Mouse (Mus musculus): ENCODE measurements at regions not wholly inside any gene's neighbourhood (a gene's known extent, or its start where the extent isn't known, plus 50 kb on each side); places are given as distances from the start of the nearest gene placed in this dataset.
"Not testable (repeated sequence)": the region's sequence is repeated elsewhere in the genome, so short reads cannot be mapped to it uniquely, and the experiment has no call there.

- DNase-seq (ENCODE audit: low spot score) (no peak), ATAC-seq (ENCODE audit: insufficient read depth, low read depth) (no peak)
- Histone ChIP-seq H3K27me3 (ENCODE audit: control insufficient read depth, insufficient read depth, low read length) (no peaks in the 10 kb centered on the region), H3K4me3 (ENCODE audit: low read depth, low read length) (no peak overlapping the region), H3K9ac (replicated peaks; ENCODE audit: low read depth, low read length) (no peak overlapping the region), H3K4me2 (ENCODE audit: low read depth, low read length) (no peak overlapping the region), H3K36me3 (replicated peaks; ENCODE audit: control insufficient read depth, insufficient read depth, low read length) (no peaks in the 10 kb centered on the region), H3K9me3 (replicated peaks; ENCODE audit: control insufficient read depth, low read length) (no peaks in the 10 kb centered on the region), H3K4me1 (ENCODE audit: control insufficient read depth, insufficient read depth) (no peaks in the 10 kb centered on the region), H3K27ac (ENCODE audit: low read depth) (no peak overlapping the region)
- 74% methylated on average over 13 of the region's 13 CpGs for WGBS
- TF ChIP-seq CTCF (IDR thresholded peaks at IDR 0.05; ENCODE audit: low read depth) (no peak), EP300 (IDR thresholded peaks at IDR 0.05; ENCODE audit: low read depth) (no peak)
These were observed 362.5 kb downstream of the Plekhb2 start for GRCm38 (mm10) chr1:35212111-35212891.

GRCm38 (mm10) chr1:35213875-35214274 lies 364.1 kb downstream of the Plekhb2 start:
- H3K9me3 ChIP-seq (replicated peaks; ENCODE audit: control insufficient read depth, low read length), result no peaks in the 10 kb centered on the region
- H3K9ac ChIP-seq (replicated peaks; ENCODE audit: low read depth, low read length), result no peak overlapping the region
- DNase-seq (ENCODE audit: low spot score), result no peak
- no peaks in the 10 kb centered on the region for H3K27me3 ChIP-seq (ENCODE audit: control insufficient read depth, insufficient read depth, low read length)
- no peak overlapping the region for H3K4me2 ChIP-seq (ENCODE audit: low read depth, low read length)
- WGBS, result 79% methylated on average over 10 of the region's 10 CpGs
- no peak for TF ChIP-seq EP300 (IDR thresholded peaks at IDR 0.05; ENCODE audit: low read depth)
- no peak for TF ChIP-seq CTCF (IDR thresholded peaks at IDR 0.05; ENCODE audit: low read depth)
- no peaks in the 10 kb centered on the region for H3K36me3 ChIP-seq (replicated peaks; ENCODE audit: control insufficient read depth, insufficient read depth, low read length)
- H3K4me3 ChIP-seq (ENCODE audit: low read depth, low read length), result no peak overlapping the region
- H3K27ac ChIP-seq (ENCODE audit: low read depth), result no peak overlapping the region
- H3K4me1 ChIP-seq (ENCODE audit: control insufficient read depth, insufficient read depth), result no peaks in the 10 kb centered on the region
- ATAC-seq (ENCODE audit: insufficient read depth, low read depth), result no peak

GRCm38 (mm10) chr1:35216411-35216810 lies 366.6 kb downstream of the Plekhb2 start:
- no peaks in the 10 kb centered on the region for H3K4me1 ChIP-seq (ENCODE audit: control insufficient read depth, insufficient read depth)
- no peak overlapping the region for H3K4me2 ChIP-seq (ENCODE audit: low read depth, low read length)
- WGBS, result 79% methylated on average over 8 of the region's 8 CpGs
- H3K36me3 ChIP-seq (replicated peaks; ENCODE audit: control insufficient read depth, insufficient read depth, low read length), result no peaks in the 10 kb centered on the region
- H3K9me3 ChIP-seq (replicated peaks; ENCODE audit: control insufficient read depth, low read length), result no peaks in the 10 kb centered on the region
- H3K27ac ChIP-seq (ENCODE audit: low read depth), result no peak overlapping the region
- ATAC-seq (ENCODE audit: insufficient read depth, low read depth), result no peak
- TF ChIP-seq EP300 (IDR thresholded peaks at IDR 0.05; ENCODE audit: low read depth) (no peak), CTCF (IDR thresholded peaks at IDR 0.05; ENCODE audit: low read depth) (no peak)
- no peak overlapping the region for H3K9ac ChIP-seq (replicated peaks; ENCODE audit: low read depth, low read length)
- no peaks in the 10 kb centered on the region for H3K27me3 ChIP-seq (ENCODE audit: control insufficient read depth, insufficient read depth, low read length)
- H3K4me3 ChIP-seq (ENCODE audit: low read depth, low read length), result no peak overlapping the region
- no peak for DNase-seq (ENCODE audit: low spot score)

GRCm38 (mm10) chr1:35220215-35220614 lies 370.4 kb downstream of the Plekhb2 start:
- not testable (repeated sequence) for H3K4me2 ChIP-seq (ENCODE audit: low read depth, low read length); H3K4me3 ChIP-seq (ENCODE audit: low read depth, low read length); H3K9ac ChIP-seq (replicated peaks; ENCODE audit: low read depth, low read length); ATAC-seq (ENCODE audit: insufficient read depth, low read depth); H3K27me3 ChIP-seq (ENCODE audit: control insufficient read depth, insufficient read depth, low read length); H3K4me1 ChIP-seq (ENCODE audit: control insufficient read depth, insufficient read depth); H3K36me3 ChIP-seq (replicated peaks; ENCODE audit: control insufficient read depth, insufficient read depth, low read length); DNase-seq (ENCODE audit: low spot score); H3K9me3 ChIP-seq (replicated peaks; ENCODE audit: control insufficient read depth, low read length); H3K27ac ChIP-seq (ENCODE audit: low read depth)
- 79% methylated on average over 6 of the region's 6 CpGs for WGBS

GRCm38 (mm10) chr1:35220751-35221150 lies 371.0 kb downstream of the Plekhb2 start:
- no peaks in the 10 kb centered on the region for H3K9me3 ChIP-seq (replicated peaks; ENCODE audit: control insufficient read depth, low read length)
- no peak overlapping the region for H3K27ac ChIP-seq (ENCODE audit: low read depth)
- WGBS, result 67% methylated on average over 9 of the region's 9 CpGs
- ATAC-seq (ENCODE audit: insufficient read depth, low read depth) (no peak), DNase-seq (ENCODE audit: low spot score) (no peak)
- H3K27me3 ChIP-seq (ENCODE audit: control insufficient read depth, insufficient read depth, low read length), result no peaks in the 10 kb centered on the region
- H3K9ac ChIP-seq (replicated peaks; ENCODE audit: low read depth, low read length), result no peak overlapping the region
- H3K4me1 ChIP-seq (ENCODE audit: control insufficient read depth, insufficient read depth), result no peaks in the 10 kb centered on the region
- no peak overlapping the region for H3K4me2 ChIP-seq (ENCODE audit: low read depth, low read length)
- no peaks in the 10 kb centered on the region for H3K36me3 ChIP-seq (replicated peaks; ENCODE audit: control insufficient read depth, insufficient read depth, low read length)
- TF ChIP-seq CTCF (IDR thresholded peaks at IDR 0.05; ENCODE audit: low read depth) (no peak), EP300 (IDR thresholded peaks at IDR 0.05; ENCODE audit: low read depth) (no peak)
- H3K4me3 ChIP-seq (ENCODE audit: low read depth, low read length), result no peak overlapping the region

GRCm38 (mm10) chr1:35232592-35232991 lies 382.8 kb downstream of the Plekhb2 start:
- no peaks in the 10 kb centered on the region for H3K4me1 ChIP-seq (ENCODE audit: control insufficient read depth, insufficient read depth)

More at GRCm38 (mm10) chr1:35232592-35232991, 382.8 kb downstream of the Plekhb2 start:
- H3K4me3 ChIP-seq (ENCODE audit: low read depth, low read length), result no peak overlapping the region
- no peak for TF ChIP-seq EP300 (IDR thresholded peaks at IDR 0.05; ENCODE audit: low read depth)
- TF ChIP-seq CTCF (IDR thresholded peaks at IDR 0.05; ENCODE audit: low read depth), result no peak
- no peak overlapping the region for H3K4me2 ChIP-seq (ENCODE audit: low read depth, low read length)
- WGBS, result 46% methylated on average over 2 of the region's 2 CpGs
- no peak overlapping the region for H3K27ac ChIP-seq (ENCODE audit: low read depth)
- H3K9ac ChIP-seq (replicated peaks; ENCODE audit: low read depth, low read length), result no peak overlapping the region
- no peaks in the 10 kb centered on the region for H3K9me3 ChIP-seq (replicated peaks; ENCODE audit: control insufficient read depth, low read length)
- DNase-seq (ENCODE audit: low spot score) (no peak), ATAC-seq (ENCODE audit: insufficient read depth, low read depth) (no peak)
- no peaks in the 10 kb centered on the region for H3K27me3 ChIP-seq (ENCODE audit: control insufficient read depth, insufficient read depth, low read length)
- no peaks in the 10 kb centered on the region for H3K36me3 ChIP-seq (replicated peaks; ENCODE audit: control insufficient read depth, insufficient read depth, low read length)

Data from heart, postnatal 0 days (tissue).